Mouse (Mus musculus): Measurements from ENCODE around the gene Gja8.

Gja8 gene

DNA sequence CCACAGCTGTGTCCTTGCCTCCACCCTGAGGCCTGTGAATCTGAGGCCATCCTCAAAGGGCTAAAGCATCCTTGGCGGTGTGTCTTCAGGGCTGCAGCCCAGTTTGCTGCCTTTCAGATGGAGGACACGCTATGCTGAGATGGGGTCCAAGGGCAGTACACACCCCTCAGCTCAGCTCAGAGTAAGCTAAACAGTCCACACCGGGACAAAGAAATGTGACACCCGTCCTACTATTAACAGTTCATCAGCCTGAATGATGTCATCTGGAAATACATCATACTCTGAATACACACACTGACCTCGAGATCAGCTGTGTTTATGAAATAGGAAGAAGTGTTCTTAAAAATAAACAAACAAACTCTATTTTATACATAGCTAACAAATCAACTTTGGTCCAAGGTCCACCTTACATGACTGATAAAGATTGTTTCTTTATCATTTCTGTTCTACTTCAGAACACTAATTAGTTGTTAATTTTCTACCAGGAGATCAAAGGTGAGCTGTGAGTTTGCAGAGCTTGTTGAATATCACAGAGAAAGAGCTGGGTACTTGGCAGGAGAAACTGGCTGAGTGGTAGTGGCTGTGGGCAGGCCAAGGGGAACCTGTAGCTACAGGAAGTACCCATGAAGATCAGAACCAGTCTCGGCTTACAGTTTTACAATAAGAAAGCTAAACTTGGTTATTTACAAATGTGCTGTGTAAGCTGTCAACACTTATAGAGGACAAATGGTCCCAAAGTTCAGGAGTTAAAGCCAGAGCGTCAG lies 50.8 kb downstream of the Gja8 start:
- no peak for DNase-seq

DNA sequence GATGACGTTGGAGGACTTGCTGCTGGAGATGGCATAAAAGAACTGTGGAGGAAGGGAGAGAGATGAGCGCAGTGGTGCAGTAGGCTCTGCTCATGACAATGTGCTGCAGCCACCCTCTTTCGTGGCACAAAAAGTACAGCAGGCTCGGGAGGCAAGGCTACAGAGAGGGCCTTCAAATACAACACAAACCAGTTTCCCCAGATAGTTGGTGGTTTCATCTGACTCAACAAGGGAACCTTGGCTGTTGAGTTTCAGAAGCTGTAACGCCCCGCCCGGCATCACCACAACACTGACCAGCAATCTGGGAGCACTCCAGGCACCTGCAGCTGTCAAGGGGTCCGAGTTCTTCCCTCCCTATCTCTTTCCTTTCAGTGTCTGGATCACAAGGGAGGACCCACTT lies 53.3 kb downstream of the Gja8 start:
- DNase-seq = no peak

DNA sequence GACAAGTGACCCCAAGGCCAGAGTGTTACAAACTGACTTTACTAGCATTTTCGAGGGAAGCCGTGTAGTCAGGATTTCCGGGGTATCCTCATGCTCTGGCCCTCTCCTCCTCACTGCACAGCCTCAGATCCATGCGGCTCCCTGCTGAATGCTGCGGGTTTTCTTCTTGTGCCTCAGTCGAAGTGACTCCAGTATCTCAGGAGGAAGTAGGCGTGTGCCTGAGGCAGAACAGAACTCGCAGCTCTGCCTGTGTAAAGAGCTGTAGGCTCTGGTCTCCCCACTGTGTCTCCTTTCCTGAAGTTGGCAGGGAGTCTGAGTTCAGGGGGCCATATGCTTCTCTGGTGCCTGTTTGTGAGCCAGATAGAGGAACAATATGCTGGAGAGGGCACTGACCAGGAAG lies 54.8 kb downstream of the Gja8 start:
- no peak for DNase-seq

DNA sequence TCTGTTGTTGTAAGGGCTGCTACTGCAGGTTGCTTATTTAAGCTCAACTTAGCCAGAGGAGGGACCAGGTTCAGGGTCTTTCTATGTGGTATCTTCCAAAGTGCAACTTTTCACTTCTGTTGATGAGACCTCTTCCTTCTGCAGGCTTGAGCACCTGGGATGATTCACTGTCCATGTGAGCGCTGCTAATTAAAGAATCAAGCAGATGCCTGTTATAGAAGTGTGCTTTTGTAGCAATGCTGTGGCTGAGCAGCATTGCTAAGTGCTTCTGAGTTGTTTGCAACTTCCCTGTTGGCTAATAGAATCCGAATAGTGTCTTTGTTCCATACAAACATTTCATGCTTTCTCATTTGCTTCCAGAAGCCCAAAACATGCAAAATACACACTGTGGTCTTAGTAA lies 55.5 kb downstream of the Gja8 start:
- DNase-seq = no peak

DNA sequence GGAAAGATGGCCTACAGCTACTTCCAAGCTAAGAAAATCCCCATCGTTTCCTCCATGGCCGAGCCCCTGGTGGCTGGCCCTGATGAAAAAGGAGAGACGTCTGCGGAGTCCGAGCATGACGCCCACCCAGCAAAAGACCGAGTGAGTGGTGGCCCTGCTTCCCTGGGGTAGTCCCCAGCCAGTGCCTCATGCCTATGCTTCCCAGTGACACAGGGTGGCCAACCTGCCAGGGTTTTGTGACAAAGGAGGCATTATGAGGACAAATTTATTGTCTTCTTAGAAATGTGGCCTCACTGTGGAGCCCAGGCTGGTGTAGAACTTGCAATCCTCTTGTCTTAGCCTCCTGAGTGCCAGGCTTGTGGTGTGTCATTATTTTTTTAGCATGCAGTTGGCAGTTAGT lies 56.7 kb downstream of the Gja8 start:
- DNase-seq = no peak

DNA sequence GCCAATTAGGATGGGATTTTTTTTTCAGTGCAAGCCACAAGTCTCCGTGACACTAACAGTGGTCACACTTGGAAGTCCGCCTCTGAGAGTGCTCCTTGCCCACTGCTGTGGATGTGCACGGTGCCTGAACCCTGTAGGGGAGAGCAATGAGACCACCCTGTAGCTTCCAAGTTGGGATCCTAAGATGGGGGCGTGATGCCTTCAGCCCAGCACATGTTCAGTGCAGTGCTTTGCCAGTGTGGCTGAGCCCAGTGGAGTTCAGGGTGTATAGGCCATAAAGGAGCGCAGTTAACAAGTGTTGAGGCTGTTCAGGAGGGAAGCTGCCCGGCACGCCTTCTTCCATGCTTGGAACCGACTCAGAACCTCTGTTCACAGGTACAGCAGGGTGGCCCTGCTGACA lies 57.3 kb downstream of the Gja8 start:
- no peak for DNase-seq

DNA sequence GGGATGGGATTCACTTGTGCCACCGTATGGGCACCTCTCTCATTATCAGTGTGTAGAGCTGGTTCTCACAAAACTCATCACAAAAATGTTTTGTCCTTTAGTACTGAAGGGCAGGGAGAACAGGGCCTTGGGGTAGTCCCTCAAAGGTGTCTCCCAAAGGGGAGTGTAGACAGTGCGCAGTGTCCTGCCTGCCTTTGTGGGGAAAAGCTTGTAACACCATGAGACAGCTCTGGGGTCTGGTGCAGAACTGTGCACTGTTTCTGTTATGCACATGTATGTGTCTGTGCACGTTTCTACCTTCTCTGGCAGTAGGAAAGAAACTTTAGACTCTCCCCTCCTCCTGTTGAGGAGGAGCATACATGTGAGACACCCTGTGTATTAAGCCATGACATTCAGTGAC lies 58.0 kb downstream of the Gja8 start:
- DNase-seq = no peak

All from right cerebral cortex, postnatal 14 days (tissue).